Mouse (Mus musculus) ovary, postnatal 10 days (tissue): ENCODE measurements around the gene BC048507.
"Not testable (repeated sequence)": the region's sequence is repeated elsewhere in the genome, so short reads cannot be mapped to it uniquely, and the experiment has no call there.

Source experiments
- DNase-seq: peaks from one replicate; pipeline ENCODE4 v3.0.0; 2022; ENCODE audit warnings: low spot score

Gene BC048507

DNA sequence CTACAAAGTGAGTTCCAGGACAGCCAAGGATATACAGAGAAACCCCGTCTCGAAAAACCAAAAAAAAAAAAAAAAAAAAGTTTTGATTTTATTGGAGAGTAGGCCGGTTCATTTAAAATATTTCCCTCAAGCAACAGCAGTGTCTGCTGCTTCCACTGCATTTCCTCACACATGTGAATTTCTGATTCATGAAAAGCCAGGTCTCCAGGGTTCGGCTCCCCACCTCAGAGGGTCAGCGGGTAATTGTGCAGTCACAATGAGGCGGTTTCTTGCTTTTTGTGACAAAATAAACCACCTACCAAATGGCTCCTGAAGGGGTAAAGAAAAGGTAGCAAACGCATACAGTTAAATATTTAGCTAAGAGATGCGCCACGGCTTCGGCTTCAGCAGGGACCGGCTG is at the start of gene BC048507:
Gene BC048507 (plus strand): TSS at position 301 of the 400 bp plus-strand sequence.
- DNase-seq = no peak

DNA sequence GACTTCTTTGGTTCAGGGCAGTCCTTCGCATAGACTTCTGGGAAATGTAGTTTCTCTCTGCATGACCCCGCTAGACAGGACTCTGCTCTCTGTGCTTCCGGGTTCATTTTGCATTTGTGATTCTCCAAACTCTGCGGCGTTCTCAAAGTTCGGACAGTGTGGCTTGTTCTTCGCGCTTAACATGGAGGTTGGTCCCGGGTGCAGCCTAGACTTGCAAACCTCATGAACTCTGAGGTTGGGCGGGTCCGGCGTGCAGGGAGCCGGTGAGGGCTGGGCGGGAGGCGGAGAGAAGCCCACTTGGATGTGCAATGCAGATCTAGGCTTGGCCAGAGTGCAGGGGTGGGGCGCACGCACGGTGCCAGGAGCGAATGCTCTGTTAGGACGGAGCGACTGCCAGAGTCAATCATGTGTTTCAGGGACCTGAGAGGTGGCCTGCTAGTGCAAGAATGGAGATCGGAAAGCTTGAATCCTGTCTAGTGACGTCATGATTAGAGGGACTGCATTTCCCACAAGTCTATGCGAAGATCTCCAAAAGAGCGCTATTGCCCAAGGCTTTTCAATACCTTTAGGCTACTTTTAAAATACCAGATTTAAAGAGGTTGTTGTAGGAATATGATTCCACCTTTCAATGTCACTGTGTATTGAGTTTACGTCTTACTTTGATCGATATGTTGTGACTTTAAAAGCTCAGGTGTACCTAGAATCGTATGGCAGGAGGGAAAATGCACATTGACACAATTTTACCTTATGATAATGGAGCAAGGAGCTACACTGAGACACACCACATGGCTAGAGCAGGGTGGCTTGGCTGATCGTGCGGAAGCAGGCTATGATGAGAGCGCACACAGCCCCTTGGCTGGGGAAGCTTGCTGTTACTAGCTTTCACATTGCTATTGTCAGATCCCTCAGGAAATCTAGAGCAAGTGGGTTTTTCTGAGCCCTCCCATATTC is 49.1 kb upstream of the BC048507 start, which contains the start of gene Zfp273:
Gene Zfp273 (plus strand): TSS at position 31 of the 951 bp plus-strand sequence.
- DNase-seq = peak; percentile 73

DNA sequence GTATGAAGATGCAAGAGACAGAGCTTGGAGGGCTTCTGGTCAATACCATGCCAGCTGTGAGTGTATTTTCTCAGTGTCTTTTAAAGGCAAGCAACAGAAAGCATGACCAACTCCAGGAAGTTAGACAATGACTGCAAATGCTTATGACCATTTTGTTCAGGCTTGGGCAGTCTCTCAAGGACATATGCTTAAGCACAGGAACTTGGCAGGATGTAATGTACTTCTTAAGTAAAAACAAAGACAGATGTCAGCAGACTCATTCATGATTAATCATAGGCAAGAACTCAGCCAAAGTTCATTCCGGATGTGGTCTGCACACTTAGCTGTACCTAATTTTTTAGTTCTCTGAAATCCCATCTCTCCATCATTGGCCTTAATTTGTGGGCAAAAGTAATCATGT is 44.5 kb upstream of the BC048507 start:
- DNase-seq = no peak

DNA sequence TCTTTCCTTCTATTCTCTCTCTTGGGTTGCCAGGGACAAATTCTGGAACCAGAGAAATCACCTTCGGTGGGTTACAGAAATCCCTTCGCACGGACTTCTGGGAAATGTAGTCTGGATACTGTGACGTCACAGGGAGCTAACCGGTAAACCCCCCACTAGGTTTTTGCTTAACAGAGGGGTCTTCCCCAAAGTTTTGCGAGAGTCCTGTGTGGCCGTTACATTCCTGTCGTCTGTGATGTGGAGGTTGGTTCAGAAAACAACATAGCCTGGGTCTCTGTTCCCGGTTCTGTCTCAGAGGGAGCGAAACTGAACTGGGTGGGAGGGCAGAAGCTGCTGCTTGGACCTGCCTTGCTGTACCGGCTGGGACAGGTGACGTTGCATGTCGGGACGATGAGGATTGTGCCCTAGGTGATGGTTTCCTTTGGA is 32.2 kb upstream of the BC048507 start, which contains the start of gene Gm10037:
Gene Gm10037 (plus strand): TSS at position 196 of the 426 bp plus-strand sequence.
- DNase-seq = peak; percentile 16

GRCm38 (mm10) chr13:67833137-67833536 is 30.0 kb upstream of the BC048507 start:
- not testable (repeated sequence) for DNase-seq

DNA sequence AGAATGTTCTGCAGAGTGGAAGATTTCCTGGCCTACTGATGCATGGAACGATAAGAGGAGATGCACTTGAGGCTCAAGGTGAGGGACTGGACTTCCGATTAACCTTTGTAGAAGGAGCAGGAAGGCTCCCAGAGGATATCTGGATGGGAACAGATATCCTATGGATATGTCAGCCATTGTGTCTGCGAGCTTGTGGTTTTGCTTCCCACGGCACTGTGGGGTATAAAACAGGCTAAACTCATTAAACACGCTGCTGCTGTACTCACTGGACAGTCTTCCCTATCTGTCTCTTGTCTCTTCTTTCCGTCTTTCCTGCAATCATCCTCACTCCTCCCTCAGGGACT is 19.4 kb upstream of the BC048507 start:
- no peak for DNase-seq

DNA sequence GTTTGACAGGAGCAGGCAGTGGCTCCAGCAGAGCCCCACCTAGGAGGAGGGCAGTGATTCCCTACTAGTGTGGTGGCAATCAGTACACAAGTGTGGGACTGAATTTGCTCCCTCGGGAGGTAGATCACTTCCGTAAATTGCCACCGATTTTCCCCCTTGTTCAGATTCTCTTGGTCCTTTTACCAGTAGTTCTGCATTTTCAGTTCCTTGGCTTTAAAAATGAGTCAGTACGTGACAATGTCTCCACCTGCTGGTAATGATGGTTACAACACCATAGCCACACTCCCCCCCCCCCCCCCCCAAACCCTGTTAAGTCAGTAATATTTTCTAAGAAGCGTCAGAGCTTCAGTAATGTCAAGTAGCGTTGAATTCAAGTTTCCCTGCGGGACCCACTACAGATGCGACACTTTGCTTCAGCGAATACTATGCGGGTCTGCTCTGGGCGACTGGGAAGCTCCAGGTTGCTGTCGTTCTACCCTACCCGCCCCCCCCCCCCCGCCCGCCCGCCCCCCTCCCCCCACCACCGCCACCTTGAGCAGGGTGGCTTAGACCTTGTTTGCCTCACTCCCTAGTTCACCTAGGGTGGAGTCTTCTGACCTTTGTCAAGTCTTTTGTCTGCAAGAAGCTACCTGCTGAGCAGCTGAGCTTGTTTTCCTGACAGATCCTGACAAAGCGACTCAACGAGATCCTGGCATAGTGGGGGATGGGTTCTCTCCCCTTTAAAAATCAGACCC is 18.8 kb upstream of the BC048507 start:
- DNase-seq = peak; percentile 8

- DNase-seq = no peak
Measured at GRCm38 (mm10) chr13:67844853-67845194, 18.3 kb upstream of the BC048507 start.

GRCm38 (mm10) chr13:67850361-67850760 is 12.8 kb upstream of the BC048507 start:
- no peak for DNase-seq

DNA sequence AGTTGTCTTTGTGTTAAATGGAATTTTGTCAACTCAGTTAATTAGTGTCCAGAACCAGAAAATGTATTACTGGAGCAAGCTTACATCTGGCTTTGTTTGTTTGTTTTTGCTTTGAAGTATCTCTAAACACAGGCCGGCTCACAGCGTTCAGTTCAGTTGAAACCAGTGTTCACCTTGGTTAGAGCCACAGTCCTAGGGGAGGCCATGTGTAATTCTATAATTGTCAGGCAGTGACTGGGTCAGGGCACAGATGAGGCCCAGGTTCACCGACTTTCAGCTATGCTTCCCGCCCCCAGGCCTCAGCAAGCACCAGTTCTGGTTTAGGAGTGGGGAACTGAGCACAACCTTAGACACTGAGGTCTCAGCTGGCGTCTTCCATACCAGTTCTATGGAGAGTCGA is 10.0 kb upstream of the BC048507 start:
- DNase-seq = no peak

- DNase-seq = no peak
Measured at GRCm38 (mm10) chr13:67853983-67854382, 9.1 kb upstream of the BC048507 start.

DNA sequence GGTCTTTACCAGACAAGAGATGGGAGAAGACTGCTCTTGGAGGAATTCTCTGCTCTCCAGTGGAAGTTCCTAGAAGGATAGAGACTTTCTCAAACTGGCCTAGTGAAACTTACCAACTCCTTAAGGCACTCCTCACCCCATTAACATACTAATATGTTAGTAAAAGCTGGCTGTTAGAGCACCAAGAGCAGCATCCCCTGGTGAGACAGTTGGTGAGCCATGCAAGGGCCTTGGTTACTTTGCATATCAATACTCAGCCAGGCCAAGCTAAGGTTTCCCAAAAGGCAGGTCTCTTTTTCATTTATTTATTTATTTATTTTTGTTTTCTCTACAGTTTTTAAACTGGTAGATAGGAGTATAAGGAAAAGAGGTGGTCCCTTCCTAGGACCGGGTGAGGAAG is 5.8 kb upstream of the BC048507 start:
- no peak for DNase-seq

- no peak for DNase-seq
Measured at GRCm38 (mm10) chr13:67862508-67862907, 618 bp upstream of the BC048507 start.

- no peak for DNase-seq
Measured at GRCm38 (mm10) chr13:67864764-67865350, 1.7 kb downstream of the BC048507 start.

- no peak for DNase-seq
Measured at GRCm38 (mm10) chr13:67867899-67868298, 4.8 kb downstream of the BC048507 start.

DNA sequence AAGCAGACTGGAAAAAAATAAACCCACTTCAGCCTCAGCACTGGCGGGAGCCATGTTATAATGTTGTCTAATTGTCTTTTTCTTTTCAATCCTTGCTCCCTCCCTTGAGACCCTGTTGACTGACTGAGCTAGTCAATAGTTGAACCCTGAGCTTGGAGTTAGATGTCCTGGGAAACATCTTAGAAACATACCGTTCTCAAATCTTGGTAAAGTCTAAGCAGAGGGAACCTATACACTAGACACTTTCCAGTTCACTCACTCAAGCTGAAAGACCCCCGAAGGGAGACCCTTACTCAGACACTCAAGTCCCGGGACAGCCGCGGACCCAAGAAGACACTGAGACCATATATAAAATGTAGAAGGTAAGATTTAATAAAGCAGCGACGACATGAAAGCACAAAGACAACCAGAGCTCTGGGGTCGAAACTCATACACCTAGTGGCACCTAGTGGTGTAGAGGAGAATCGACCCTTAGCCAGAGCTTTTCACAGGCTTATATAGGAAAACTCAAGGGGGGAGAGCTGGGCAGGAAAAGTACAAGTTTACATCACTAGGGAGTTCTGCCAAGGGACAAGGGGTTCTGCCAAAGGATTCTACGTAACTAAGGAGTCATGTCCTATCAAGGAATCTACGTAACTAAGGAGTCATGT is 13.0 kb downstream of the BC048507 start:
- not testable (repeated sequence) for DNase-seq

DNA sequence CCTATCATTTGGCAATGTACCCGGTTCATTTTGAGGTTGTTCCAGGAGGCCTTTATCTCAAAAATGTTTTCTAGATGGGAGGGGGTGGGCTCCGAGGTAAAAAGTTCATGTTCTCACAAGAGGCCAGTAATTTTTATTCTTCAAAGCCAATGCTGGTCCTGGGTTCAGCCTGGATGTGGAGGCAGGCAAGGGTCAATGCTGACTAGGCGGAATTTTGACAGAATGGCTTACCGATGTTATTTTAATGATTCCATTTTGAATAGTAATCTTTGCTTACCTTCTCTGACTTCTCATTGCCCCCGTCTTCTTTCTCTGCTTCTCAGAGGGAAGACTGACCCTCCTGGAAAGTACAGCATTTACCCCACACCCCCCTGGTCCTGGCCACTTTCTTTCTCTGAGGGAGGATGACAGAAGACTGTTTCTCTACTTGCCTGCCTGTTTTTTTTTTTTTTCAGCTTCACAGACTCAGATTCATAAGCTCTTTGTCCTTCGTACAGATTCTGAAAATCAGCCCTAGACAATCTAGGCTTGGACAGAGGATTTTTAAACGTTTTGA is 13.7 kb downstream of the BC048507 start:
- DNase-seq = no peak

DNA sequence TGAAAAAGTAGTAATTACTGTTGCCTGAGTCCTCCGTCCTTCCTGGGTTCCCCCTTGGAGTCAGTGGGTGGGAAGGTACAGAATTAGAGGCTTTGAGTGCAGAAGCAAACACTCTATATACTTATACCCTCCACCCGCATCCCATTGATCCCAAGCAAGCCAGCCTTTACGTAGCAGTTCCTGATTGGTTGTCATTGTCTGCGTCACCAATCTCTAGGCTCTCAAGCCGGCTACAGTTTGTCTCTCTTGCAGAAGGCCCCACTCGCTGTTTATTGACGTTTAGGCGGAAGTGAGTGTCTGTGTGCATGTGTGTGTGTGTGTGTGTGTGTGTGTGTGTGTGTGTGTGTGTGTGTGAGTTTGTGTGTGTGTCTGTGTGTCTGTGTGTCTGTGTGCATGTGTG is 20.8 kb downstream of the BC048507 start:
- DNase-seq = no peak

DNA sequence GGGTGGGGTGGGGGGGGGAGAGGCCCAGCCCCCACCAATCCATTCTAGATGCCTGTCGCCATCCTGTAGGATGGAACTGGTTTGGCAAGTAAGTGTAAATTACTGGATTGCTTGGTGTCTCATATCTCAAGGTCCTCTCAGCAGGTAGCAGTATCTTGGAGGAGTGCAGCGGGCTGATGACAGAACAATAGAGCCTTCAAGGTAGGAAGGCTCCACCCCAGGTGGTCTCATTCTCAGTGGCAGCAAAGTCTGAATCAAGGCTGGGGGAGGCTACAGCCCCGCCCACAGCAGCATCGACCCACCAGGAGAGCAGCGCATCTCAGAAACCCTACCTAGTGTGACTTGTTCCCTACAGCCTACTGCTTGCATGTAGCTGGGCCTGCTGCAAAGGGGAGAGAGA is 46.6 kb downstream of the BC048507 start:
- DNase-seq = no peak
